Mouse (Mus musculus): Measurements from ENCODE around the gene Vma21-ps. TPM values are rescaled to one million over a fixed set of nuclear protein-coding genes. Genes with fewer than 3 reads are reported as not detected.
"Not testable (repeated sequence)": the region's sequence is repeated elsewhere in the genome, so short reads cannot be mapped to it uniquely, and the experiment has no call there.

The Vma21-ps gene
- polyA plus RNA-seq (2015; fragmentation: Nextera tagmentation; extraction: Ambion mirVana): 1.7 and 2.3 TPM in 2 replicates

GRCm38 (mm10) chr4:52497144-52497543, at the start of gene Vma21-ps:
Gene Vma21-ps, minus strand, starts transcription at chr4:52497244.
- not testable (repeated sequence) for H3K4me1 ChIP-seq; H3K4me3 ChIP-seq; H3K36me3 ChIP-seq (ENCODE audit: poor library complexity, severe bottlenecking); H3K27ac ChIP-seq; H3K9ac ChIP-seq; H3K4me2 ChIP-seq; H3K9me3 ChIP-seq (replicated peaks); ATAC-seq; H3K27me3 ChIP-seq
- WGBS: 97% methylated on average over 10 of the region's 10 CpGs

GRCm38 (mm10) chr4:52543001-52543400, 46.0 kb upstream of the Vma21-ps start:
- Histone ChIP-seq H3K36me3 (ENCODE audit: poor library complexity, severe bottlenecking) (no peaks in the 10 kb centered on the region), H3K9me3 (replicated peaks) (no peaks in the 10 kb centered on the region), H3K4me1 (no peaks in the 10 kb centered on the region), H3K9ac (no peak overlapping the region), H3K4me2 (no peak overlapping the region), H3K4me3 (no peak overlapping the region), H3K27ac (no peak overlapping the region), H3K27me3 (no peaks in the 10 kb centered on the region)
- no peak for ATAC-seq
- 72% methylated on average over 3 of the region's 3 CpGs for WGBS

DNA sequence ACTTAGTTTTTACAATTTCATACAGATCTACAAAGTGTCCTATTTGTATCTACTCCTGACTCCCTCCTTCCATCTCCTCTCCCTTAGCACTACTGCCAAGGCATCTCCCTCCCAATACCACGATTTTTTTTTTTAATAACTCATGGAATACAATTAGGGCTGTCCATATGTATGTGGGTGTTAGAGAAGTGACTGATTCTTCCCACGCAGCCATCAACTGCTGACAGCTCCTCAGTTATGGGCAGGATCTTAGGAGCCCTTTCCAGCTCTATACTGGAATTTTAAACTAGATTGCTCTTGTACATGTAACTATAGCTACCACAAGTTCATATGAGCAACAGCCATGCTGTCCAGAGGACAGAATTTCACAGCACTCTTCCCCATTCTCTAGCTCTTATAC, 33.6 kb upstream of the Vma21-ps start:
- Histone ChIP-seq H3K9me3 (replicated peaks) (no peaks in the 10 kb centered on the region), H3K36me3 (ENCODE audit: poor library complexity, severe bottlenecking) (no peaks in the 10 kb centered on the region), H3K4me1 (no peaks in the 10 kb centered on the region), H3K4me3 (no peak overlapping the region), H3K27me3 (no peaks in the 10 kb centered on the region), H3K27ac (no peak overlapping the region), H3K9ac (no peak overlapping the region), H3K4me2 (no peak overlapping the region)
- 78% methylated on average over 2 of the region's 2 CpGs for WGBS
- ATAC-seq: no peak

GRCm38 (mm10) chr4:52526464-52526863, 29.4 kb upstream of the Vma21-ps start:
- WGBS: 80% methylated on average over 5 of the region's 5 CpGs
- Histone ChIP-seq H3K4me1 (no peaks in the 10 kb centered on the region), H3K36me3 (ENCODE audit: poor library complexity, severe bottlenecking) (no peaks in the 10 kb centered on the region), H3K4me2 (no peak overlapping the region), H3K9ac (no peak overlapping the region), H3K27me3 (no peaks in the 10 kb centered on the region), H3K4me3 (no peak overlapping the region), H3K9me3 (replicated peaks) (no peaks in the 10 kb centered on the region), H3K27ac (no peak overlapping the region)
- no peak for ATAC-seq

DNA sequence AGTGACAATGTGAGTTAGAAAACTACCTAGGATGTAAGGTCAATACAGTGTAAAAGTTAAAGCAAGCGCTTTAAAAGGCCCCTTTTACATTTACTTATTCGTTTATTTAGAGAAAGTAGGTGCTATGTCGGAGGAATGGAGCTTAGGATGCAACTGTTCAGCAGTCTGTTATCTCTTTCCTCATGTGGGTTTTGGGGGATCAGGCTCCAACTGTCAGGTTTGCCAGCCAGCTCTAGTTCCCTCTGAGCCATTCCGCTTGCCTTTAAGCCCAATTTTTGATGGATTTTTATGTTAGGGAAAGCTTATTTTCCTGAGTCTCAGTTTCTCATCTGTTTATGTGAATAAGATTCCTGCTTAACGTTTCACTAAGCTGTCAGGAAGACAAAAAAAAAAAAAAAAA, 22.3 kb upstream of the Vma21-ps start:
- no peak overlapping the region for H3K4me2 ChIP-seq
- no peaks in the 10 kb centered on the region for H3K36me3 ChIP-seq (ENCODE audit: poor library complexity, severe bottlenecking)
- H3K27me3 ChIP-seq: no peaks in the 10 kb centered on the region
- WGBS: 91% methylated on average over 5 of the region's 5 CpGs
- no peak for ATAC-seq
- no peaks in the 10 kb centered on the region for H3K9me3 ChIP-seq (replicated peaks)
- H3K9ac ChIP-seq: no peak overlapping the region
- no peak overlapping the region for H3K27ac ChIP-seq
- no peaks in the 10 kb centered on the region for H3K4me1 ChIP-seq
- H3K4me3 ChIP-seq: no peak overlapping the region

GRCm38 (mm10) chr4:52517580-52517979, 20.5 kb upstream of the Vma21-ps start:
- Histone ChIP-seq H3K36me3 (ENCODE audit: poor library complexity, severe bottlenecking) (no peaks in the 10 kb centered on the region), H3K9ac (no peak overlapping the region), H3K4me2 (no peak overlapping the region), H3K4me3 (no peak overlapping the region), H3K9me3 (replicated peaks) (no peaks in the 10 kb centered on the region), H3K27me3 (no peaks in the 10 kb centered on the region), H3K27ac (no peak overlapping the region), H3K4me1 (no peaks in the 10 kb centered on the region)
- WGBS: 7% methylated on average over 4 of the region's 4 CpGs
- ATAC-seq: 0 out of 2 replicates have a peak, but pooled peaks have one; percentile 38

- H3K4me1 ChIP-seq: no peaks in the 10 kb centered on the region
- H3K9ac ChIP-seq: no peak overlapping the region
- H3K4me2 ChIP-seq: no peak overlapping the region
- no peak for ATAC-seq
- H3K27me3 ChIP-seq: no peaks in the 10 kb centered on the region
- no peak overlapping the region for H3K4me3 ChIP-seq
- H3K27ac ChIP-seq: no peak overlapping the region
- no peaks in the 10 kb centered on the region for H3K9me3 ChIP-seq (replicated peaks)
- H3K36me3 ChIP-seq (ENCODE audit: poor library complexity, severe bottlenecking): peaks cover 25% of the 10 kb centered on the region
- 93% methylated on average over 4 of the region's 4 CpGs for WGBS
Measured at GRCm38 (mm10) chr4:52487486-52487885, 9.6 kb downstream of the Vma21-ps start.

DNA sequence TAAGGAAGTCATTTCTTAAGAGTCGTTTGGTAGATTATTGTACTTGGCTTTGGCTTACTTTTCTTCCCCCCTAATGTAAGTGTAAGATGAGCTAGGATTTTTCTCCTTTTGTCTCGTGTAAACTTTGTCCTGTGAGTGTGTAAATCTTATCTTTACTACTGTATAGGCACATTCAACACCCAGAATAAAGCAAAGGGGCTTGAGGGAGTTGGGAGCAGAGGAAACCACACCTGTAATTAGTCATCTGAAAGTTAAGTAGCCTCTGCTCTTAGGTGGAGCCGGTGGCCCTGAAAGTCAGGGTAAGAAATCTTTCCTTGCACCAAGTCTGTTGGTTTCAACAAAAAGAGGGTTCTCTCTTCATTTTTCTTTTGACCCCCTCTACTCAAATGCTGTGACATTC, 23.6 kb downstream of the Vma21-ps start:
- Histone ChIP-seq H3K27ac (no peak overlapping the region), H3K4me2 (no peak overlapping the region), H3K4me3 (no peak overlapping the region), H3K4me1 (no peaks in the 10 kb centered on the region), H3K27me3 (no peaks in the 10 kb centered on the region), H3K9me3 (replicated peaks) (no peaks in the 10 kb centered on the region), H3K9ac (no peak overlapping the region), H3K36me3 (ENCODE audit: poor library complexity, severe bottlenecking) (peaks cover 52% of the 10 kb centered on the region)
- ATAC-seq: no peak
- WGBS: 90% methylated on average over 3 of the region's 3 CpGs

GRCm38 (mm10) chr4:52461321-52461720, 35.7 kb downstream of the Vma21-ps start:
- no peak overlapping the region for H3K27ac ChIP-seq
- no peaks in the 10 kb centered on the region for H3K9me3 ChIP-seq (replicated peaks)
- 93% methylated on average over 5 of the region's 5 CpGs for WGBS
- H3K27me3 ChIP-seq: no peaks in the 10 kb centered on the region
- ATAC-seq: no peak
- H3K4me2 ChIP-seq: no peak overlapping the region
- H3K9ac ChIP-seq: no peak overlapping the region
- H3K4me1 ChIP-seq: no peaks in the 10 kb centered on the region
- peaks cover 43% of the 10 kb centered on the region for H3K36me3 ChIP-seq (ENCODE audit: poor library complexity, severe bottlenecking)
- H3K4me3 ChIP-seq: no peak overlapping the region

GRCm38 (mm10) chr4:52459726-52460125, 37.3 kb downstream of the Vma21-ps start:
- 97% methylated on average over 1 of the region's 1 CpGs for WGBS
- no peak overlapping the region for H3K4me2 ChIP-seq
- ATAC-seq: no peak
- H3K27ac ChIP-seq: no peak overlapping the region
- no peaks in the 10 kb centered on the region for H3K9me3 ChIP-seq (replicated peaks)
- peaks cover 47% of the 10 kb centered on the region for H3K36me3 ChIP-seq (ENCODE audit: poor library complexity, severe bottlenecking)
- H3K4me1 ChIP-seq: no peaks in the 10 kb centered on the region
- H3K27me3 ChIP-seq: no peaks in the 10 kb centered on the region
- no peak overlapping the region for H3K9ac ChIP-seq
- H3K4me3 ChIP-seq: no peak overlapping the region

Other genes with a start within 250 kb of the Vma21-ps start
- 214 and 225 TPM in 2 replicates for gene Smc2, start 58.0 kb downstream of the Vma21-ps start, polyA plus RNA-seq (2015; fragmentation: Nextera tagmentation; extraction: Ambion mirVana)
- not detected in 2 replicates for gene Toporsl, start 99.0 kb upstream of the Vma21-ps start, polyA plus RNA-seq (2015; fragmentation: Nextera tagmentation; extraction: Ambion mirVana)